Mouse (Mus musculus): ENCODE data around the gene Miga1. TPM values are rescaled to one million over a fixed set of nuclear protein-coding genes. Genes with fewer than 3 reads are reported as not detected.
A peak's percentile ranks its signal among the peaks of the same experiment; 100 is the strongest.

The Miga1 gene
- polyA plus RNA-seq, 1 experiment from 2014 or later: 3.6 TPM

GRCm38 (mm10) chr3:152355361-152355760 is 15.2 kb upstream of the Miga1 start:
- ATAC-seq (ENCODE audit: low FRiP score, low TSS enrichment): peak; percentile 79
- H3K4me1 ChIP-seq (replicated peaks; ENCODE audit: control insufficient read depth, insufficient read depth): no peaks in the 10 kb centered on the region
- H3K4me3 ChIP-seq (ENCODE audit: low read depth, low read length): no peak overlapping the region
- WGBS: 22% methylated on average over 5 of the region's 5 CpGs
- DNase-seq (ENCODE audit: low spot score): no peak
- no peak overlapping the region for H3K27ac ChIP-seq (replicated peaks)
- H3K9ac ChIP-seq (ENCODE audit: low read length): no peak overlapping the region
- TF ChIP-seq EP300 (optimal IDR thresholded peaks at IDR 0.05) (no peak), CTCF (IDR thresholded peaks at IDR 0.05; ENCODE audit: low read depth) (no peak)
- H3K36me3 ChIP-seq (ENCODE audit: control insufficient read depth, insufficient read depth, low read length): no peaks in the 10 kb centered on the region
- no peaks in the 10 kb centered on the region for H3K9me3 ChIP-seq (ENCODE audit: control insufficient read depth, low read length)
- H3K4me2 ChIP-seq (replicated peaks; ENCODE audit: low read depth): no peak overlapping the region
- H3K27me3 ChIP-seq (ENCODE audit: control insufficient read depth, insufficient read depth, low read length): no peaks in the 10 kb centered on the region

GRCm38 (mm10) chr3:152353434-152354177 is 13.4 kb upstream of the Miga1 start:
- no peak for DNase-seq (ENCODE audit: low spot score)
- H3K4me3 ChIP-seq (ENCODE audit: low read depth, low read length): no peak overlapping the region
- WGBS: 57% methylated on average over 10 of the region's 10 CpGs
- H3K4me1 ChIP-seq (replicated peaks; ENCODE audit: control insufficient read depth, insufficient read depth): no peaks in the 10 kb centered on the region
- H3K9ac ChIP-seq (ENCODE audit: low read length): no peak overlapping the region
- H3K27ac ChIP-seq (replicated peaks): no peak overlapping the region
- no peaks in the 10 kb centered on the region for H3K36me3 ChIP-seq (ENCODE audit: control insufficient read depth, insufficient read depth, low read length)
- H3K27me3 ChIP-seq (ENCODE audit: control insufficient read depth, insufficient read depth, low read length): no peaks in the 10 kb centered on the region
- ATAC-seq (ENCODE audit: low FRiP score, low TSS enrichment): no peak
- no peaks in the 10 kb centered on the region for H3K9me3 ChIP-seq (ENCODE audit: control insufficient read depth, low read length)
- TF ChIP-seq CTCF (IDR thresholded peaks at IDR 0.05; ENCODE audit: low read depth): 0 out of 2 replicates have a peak, but pooled peaks have one; percentile 9
- TF ChIP-seq EP300 (optimal IDR thresholded peaks at IDR 0.05): no peak
- H3K4me2 ChIP-seq (replicated peaks; ENCODE audit: low read depth): no peak overlapping the region

- H3K27ac ChIP-seq (replicated peaks): no peak overlapping the region
- no peak for ATAC-seq (ENCODE audit: low FRiP score, low TSS enrichment)
- TF ChIP-seq CTCF (IDR thresholded peaks at IDR 0.05; ENCODE audit: low read depth): no peak
- no peak for TF ChIP-seq EP300 (optimal IDR thresholded peaks at IDR 0.05)
- H3K9me3 ChIP-seq (ENCODE audit: control insufficient read depth, low read length): no peaks in the 10 kb centered on the region
- 65% methylated on average over 4 of the region's 4 CpGs for WGBS
- H3K27me3 ChIP-seq (ENCODE audit: control insufficient read depth, insufficient read depth, low read length): no peaks in the 10 kb centered on the region
- H3K36me3 ChIP-seq (ENCODE audit: control insufficient read depth, insufficient read depth, low read length): no peaks in the 10 kb centered on the region
- DNase-seq (ENCODE audit: low spot score): no peak
- no peak overlapping the region for H3K9ac ChIP-seq (ENCODE audit: low read length)
- no peaks in the 10 kb centered on the region for H3K4me1 ChIP-seq (replicated peaks; ENCODE audit: control insufficient read depth, insufficient read depth)
- no peak overlapping the region for H3K4me2 ChIP-seq (replicated peaks; ENCODE audit: low read depth)
- no peak overlapping the region for H3K4me3 ChIP-seq (ENCODE audit: low read depth, low read length)
These were observed 12.1 kb upstream of the Miga1 start for GRCm38 (mm10) chr3:152352289-152352688.

- Histone ChIP-seq H3K9ac (ENCODE audit: low read length) (no peak overlapping the region), H3K27ac (replicated peaks) (no peak overlapping the region), H3K9me3 (ENCODE audit: control insufficient read depth, low read length) (no peaks in the 10 kb centered on the region), H3K27me3 (ENCODE audit: control insufficient read depth, insufficient read depth, low read length) (no peaks in the 10 kb centered on the region), H3K36me3 (ENCODE audit: control insufficient read depth, insufficient read depth, low read length) (no peaks in the 10 kb centered on the region), H3K4me2 (replicated peaks; ENCODE audit: low read depth) (no peak overlapping the region), H3K4me3 (ENCODE audit: low read depth, low read length) (no peak overlapping the region), H3K4me1 (replicated peaks; ENCODE audit: control insufficient read depth, insufficient read depth) (no peaks in the 10 kb centered on the region)
- WGBS: 58% methylated on average over 5 of the region's 5 CpGs
- no peak for ATAC-seq (ENCODE audit: low FRiP score, low TSS enrichment)
- TF ChIP-seq CTCF (IDR thresholded peaks at IDR 0.05; ENCODE audit: low read depth) (no peak), EP300 (optimal IDR thresholded peaks at IDR 0.05) (no peak)
- no peak for DNase-seq (ENCODE audit: low spot score)
These were observed 10.8 kb upstream of the Miga1 start for GRCm38 (mm10) chr3:152350966-152351365.

- Histone ChIP-seq H3K9me3 (ENCODE audit: control insufficient read depth, low read length) (no peaks in the 10 kb centered on the region), H3K4me1 (replicated peaks; ENCODE audit: control insufficient read depth, insufficient read depth) (no peaks in the 10 kb centered on the region), H3K9ac (ENCODE audit: low read length) (no peak overlapping the region), H3K27ac (replicated peaks) (no peak overlapping the region), H3K4me3 (ENCODE audit: low read depth, low read length) (no peak overlapping the region), H3K27me3 (ENCODE audit: control insufficient read depth, insufficient read depth, low read length) (no peaks in the 10 kb centered on the region), H3K4me2 (replicated peaks; ENCODE audit: low read depth) (no peak overlapping the region), H3K36me3 (ENCODE audit: control insufficient read depth, insufficient read depth, low read length) (no peaks in the 10 kb centered on the region)
- no peak for ATAC-seq (ENCODE audit: low FRiP score, low TSS enrichment)
- DNase-seq (ENCODE audit: low spot score): no peak
- 48% methylated on average over 3 of the region's 3 CpGs for WGBS
- TF ChIP-seq CTCF (IDR thresholded peaks at IDR 0.05; ENCODE audit: low read depth) (no peak), EP300 (optimal IDR thresholded peaks at IDR 0.05) (no peak)
These were observed 10.2 kb upstream of the Miga1 start for GRCm38 (mm10) chr3:152350431-152350830.

GRCm38 (mm10) chr3:152348011-152348830 is 8.0 kb upstream of the Miga1 start:
- Histone ChIP-seq H3K4me1 (replicated peaks; ENCODE audit: control insufficient read depth, insufficient read depth) (no peaks in the 10 kb centered on the region), H3K36me3 (ENCODE audit: control insufficient read depth, insufficient read depth, low read length) (no peaks in the 10 kb centered on the region), H3K4me3 (ENCODE audit: low read depth, low read length) (no peak overlapping the region), H3K9me3 (ENCODE audit: control insufficient read depth, low read length) (no peaks in the 10 kb centered on the region), H3K4me2 (replicated peaks; ENCODE audit: low read depth) (no peak overlapping the region), H3K27me3 (ENCODE audit: control insufficient read depth, insufficient read depth, low read length) (no peaks in the 10 kb centered on the region), H3K27ac (replicated peaks) (no peak overlapping the region), H3K9ac (ENCODE audit: low read length) (no peak overlapping the region)
- ATAC-seq (ENCODE audit: low FRiP score, low TSS enrichment): no peak
- 84% methylated on average over 10 of the region's 10 CpGs for WGBS
- TF ChIP-seq EP300 (optimal IDR thresholded peaks at IDR 0.05) (no peak), CTCF (IDR thresholded peaks at IDR 0.05; ENCODE audit: low read depth) (no peak)
- no peak for DNase-seq (ENCODE audit: low spot score)

All from stomach, postnatal 0 days (tissue).